Mouse (Mus musculus): Measurements from ENCODE around the gene Itgb3. TPM values are rescaled to one million over a fixed set of nuclear protein-coding genes. Genes with fewer than 3 reads are reported as not detected.

Gene Itgb3
- polyA plus RNA-seq, 1 experiment from 2014 or later: 5.1 TPM

DNA sequence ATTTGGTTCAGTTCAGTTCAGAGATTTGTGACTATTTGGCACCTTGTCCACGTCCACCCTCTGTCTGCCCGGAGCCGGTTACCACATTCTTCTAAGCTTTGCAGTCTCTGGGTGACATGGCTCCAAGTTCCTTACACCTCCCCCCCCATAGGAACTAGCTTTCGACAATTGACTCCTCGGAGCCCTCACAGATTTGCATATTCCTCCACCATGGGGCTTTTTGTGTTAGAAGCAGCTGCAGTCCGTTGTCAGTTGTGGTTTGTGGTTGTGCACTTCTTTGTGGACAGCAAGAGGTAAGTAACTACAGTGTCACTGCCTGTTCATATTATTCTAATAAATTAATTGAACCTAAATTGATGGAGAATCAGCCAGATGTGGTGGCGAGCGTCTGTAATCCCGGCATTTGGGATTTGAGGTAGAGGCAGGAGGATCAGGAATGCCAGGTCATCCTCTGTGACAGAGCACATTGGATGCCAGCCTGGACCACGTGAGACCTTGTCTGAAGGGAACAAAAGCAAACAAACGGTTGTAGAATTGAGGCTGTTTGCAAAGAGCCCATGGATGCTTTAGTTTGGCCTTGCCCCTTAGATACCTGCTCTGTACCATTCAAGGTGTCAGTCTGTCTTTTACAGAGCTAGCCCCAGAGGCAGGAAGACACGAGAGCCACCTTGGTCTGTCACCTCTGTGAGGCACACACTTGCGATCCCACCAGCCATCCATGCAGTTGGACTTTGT, 25.0 kb upstream of the Itgb3 start:
- H3K9ac ChIP-seq: peak overlapping the region; percentile 69
- peak overlapping the region; percentile 73 for H3K4me2 ChIP-seq
- 54% methylated on average over 13 of the region's 13 CpGs for WGBS
- no peak for ATAC-seq (ENCODE audit: extremely low read depth, insufficient number of reproducible peaks, low FRiP score, low TSS enrichment)
- peaks cover 58% of the 10 kb centered on the region for H3K4me1 ChIP-seq
- H3K9me3 ChIP-seq: no peaks in the 10 kb centered on the region
- peaks cover 87% of the 10 kb centered on the region for H3K36me3 ChIP-seq
- no peaks in the 10 kb centered on the region for H3K27me3 ChIP-seq (replicated peaks)
- no peak overlapping the region for H3K4me3 ChIP-seq
- H3K27ac ChIP-seq (replicated peaks): peak overlapping the region; percentile 97

GRCm38 (mm10) chr11:104585495-104585894, 22.3 kb upstream of the Itgb3 start:
- Histone ChIP-seq H3K27ac (replicated peaks) (no peak overlapping the region), H3K4me2 (no peak overlapping the region), H3K9ac (no peak overlapping the region), H3K4me1 (peaks cover 38% of the 10 kb centered on the region), H3K4me3 (no peak overlapping the region), H3K9me3 (no peaks in the 10 kb centered on the region), H3K27me3 (replicated peaks) (no peaks in the 10 kb centered on the region), H3K36me3 (peaks cover 79% of the 10 kb centered on the region)
- 62% methylated on average over 5 of the region's 5 CpGs for WGBS
- no peak for ATAC-seq (ENCODE audit: extremely low read depth, insufficient number of reproducible peaks, low FRiP score, low TSS enrichment)

DNA sequence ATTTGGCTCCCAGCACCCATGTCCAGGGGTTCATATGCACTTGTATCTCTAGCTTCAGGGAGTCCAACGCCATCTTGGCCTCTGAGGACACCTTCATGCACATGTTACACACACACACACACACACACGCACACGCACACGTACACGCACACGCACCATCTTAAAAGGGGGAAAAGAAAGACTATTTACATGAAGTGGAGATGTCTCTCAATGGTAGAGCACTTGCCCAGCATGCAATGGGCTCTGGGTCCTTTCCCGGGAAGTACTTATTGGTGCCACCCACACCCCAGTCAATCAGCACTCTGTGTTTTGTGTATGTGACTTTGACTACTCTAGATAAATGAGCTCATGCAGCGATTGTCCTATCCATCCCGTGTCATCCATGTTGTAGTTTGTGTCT, 19.9 kb upstream of the Itgb3 start:
- Histone ChIP-seq H3K27ac (replicated peaks) (0 out of 2 replicates have a peak overlapping the region, but pooled peaks have one; percentile 8), H3K9me3 (no peaks in the 10 kb centered on the region), H3K36me3 (peaks cover 55% of the 10 kb centered on the region), H3K4me2 (no peak overlapping the region), H3K27me3 (replicated peaks) (no peaks in the 10 kb centered on the region), H3K4me1 (peaks cover 18% of the 10 kb centered on the region), H3K4me3 (no peak overlapping the region), H3K9ac (no peak overlapping the region)
- WGBS: 91% methylated on average over 9 of the region's 9 CpGs
- ATAC-seq (ENCODE audit: extremely low read depth, insufficient number of reproducible peaks, low FRiP score, low TSS enrichment): no peak

DNA sequence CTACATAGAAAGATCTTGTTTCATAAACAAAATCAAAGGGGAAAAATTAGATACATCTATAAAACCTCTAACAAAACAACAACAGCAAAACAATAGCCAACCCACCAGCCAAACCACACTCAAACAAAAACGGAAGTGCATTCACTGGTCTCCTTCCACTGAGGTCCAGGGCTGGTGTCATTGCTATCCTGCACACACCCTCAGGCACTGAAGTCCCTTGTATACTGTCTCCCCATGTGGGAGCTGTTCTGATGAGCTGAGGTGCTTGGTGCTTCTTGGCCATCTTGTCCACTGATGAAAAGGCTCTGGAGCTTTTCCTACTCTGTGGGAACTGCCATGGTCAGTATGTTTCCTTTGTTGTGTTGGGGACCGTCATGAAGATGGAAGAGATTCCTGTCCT, 19.3 kb upstream of the Itgb3 start:
- Histone ChIP-seq H3K27me3 (replicated peaks) (no peaks in the 10 kb centered on the region), H3K9ac (no peak overlapping the region), H3K4me3 (no peak overlapping the region), H3K27ac (replicated peaks) (no peak overlapping the region), H3K4me2 (no peak overlapping the region), H3K36me3 (peaks cover 49% of the 10 kb centered on the region), H3K4me1 (peaks cover 15% of the 10 kb centered on the region), H3K9me3 (no peaks in the 10 kb centered on the region)
- WGBS: 68% methylated on average over 2 of the region's 2 CpGs
- ATAC-seq (ENCODE audit: extremely low read depth, insufficient number of reproducible peaks, low FRiP score, low TSS enrichment): no peak

DNA sequence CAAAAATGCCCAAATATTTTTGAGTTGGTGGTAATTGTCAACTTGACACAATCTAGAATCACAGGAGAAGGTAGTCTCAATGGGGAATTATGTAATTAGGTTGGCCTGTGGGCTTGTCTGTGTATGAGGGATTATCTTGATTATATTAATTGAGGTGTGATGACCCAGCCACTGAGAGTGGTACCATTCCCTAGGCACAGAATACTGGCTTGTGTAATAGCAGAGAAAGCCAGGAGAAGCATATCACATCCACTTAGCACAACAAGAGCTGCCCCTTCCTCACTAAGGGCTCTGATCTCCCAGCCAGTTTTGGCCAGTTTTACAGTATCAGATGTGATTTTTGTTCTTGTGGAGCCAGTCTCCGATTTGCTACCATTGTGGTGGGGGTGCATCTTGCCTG, 18.2 kb upstream of the Itgb3 start:
- H3K27me3 ChIP-seq (replicated peaks): no peaks in the 10 kb centered on the region
- 56% methylated on average over 1 of the region's 1 CpGs for WGBS

GRCm38 (mm10) chr11:104590148-104590547, 17.7 kb upstream of the Itgb3 start:
- H3K36me3 ChIP-seq: peaks cover 33% of the 10 kb centered on the region
- H3K4me2 ChIP-seq: no peak overlapping the region
- WGBS: under 1% methylated on average over 8 of the region's 8 CpGs
- peaks cover 10% of the 10 kb centered on the region for H3K4me1 ChIP-seq
- no peak overlapping the region for H3K9ac ChIP-seq
- no peaks in the 10 kb centered on the region for H3K27me3 ChIP-seq (replicated peaks)
- no peaks in the 10 kb centered on the region for H3K9me3 ChIP-seq
- H3K4me3 ChIP-seq: no peak overlapping the region
- no peak overlapping the region for H3K27ac ChIP-seq (replicated peaks)
- ATAC-seq (ENCODE audit: extremely low read depth, insufficient number of reproducible peaks, low FRiP score, low TSS enrichment): peak; percentile 45; the same call in 1 of the 2 replicates

More for the DNA sequence above, 18.2 kb upstream of the Itgb3 start:
- H3K27ac ChIP-seq (replicated peaks): no peak overlapping the region
- H3K9me3 ChIP-seq: no peaks in the 10 kb centered on the region
- H3K36me3 ChIP-seq: peaks cover 39% of the 10 kb centered on the region
- H3K4me1 ChIP-seq: peaks cover 9% of the 10 kb centered on the region
- H3K4me3 ChIP-seq: no peak overlapping the region
- H3K4me2 ChIP-seq: no peak overlapping the region
- no peak overlapping the region for H3K9ac ChIP-seq
- ATAC-seq (ENCODE audit: extremely low read depth, insufficient number of reproducible peaks, low FRiP score, low TSS enrichment): no peak

- H3K27me3 ChIP-seq (replicated peaks): no peaks in the 10 kb centered on the region
- H3K9ac ChIP-seq: no peak overlapping the region
- no peaks in the 10 kb centered on the region for H3K9me3 ChIP-seq
- H3K4me1 ChIP-seq: peaks cover 23% of the 10 kb centered on the region
- no peak overlapping the region for H3K27ac ChIP-seq (replicated peaks)
- H3K4me2 ChIP-seq: no peak overlapping the region
- H3K36me3 ChIP-seq: peaks cover 12% of the 10 kb centered on the region
- WGBS: 61% methylated on average over 13 of the region's 13 CpGs
- H3K4me3 ChIP-seq: no peak overlapping the region
- ATAC-seq (ENCODE audit: extremely low read depth, insufficient number of reproducible peaks, low FRiP score, low TSS enrichment): no peak
Measured at GRCm38 (mm10) chr11:104592066-104592835, 15.5 kb upstream of the Itgb3 start.

GRCm38 (mm10) chr11:104596365-104596764, 11.4 kb upstream of the Itgb3 start:
- Histone ChIP-seq H3K27me3 (replicated peaks) (no peaks in the 10 kb centered on the region), H3K9me3 (no peaks in the 10 kb centered on the region), H3K36me3 (no peaks in the 10 kb centered on the region), H3K4me2 (0 out of 2 replicates have a peak overlapping the region, but pooled peaks have one; percentile 9), H3K4me3 (no peak overlapping the region), H3K9ac (no peak overlapping the region), H3K4me1 (peaks cover 13% of the 10 kb centered on the region), H3K27ac (replicated peaks) (no peak overlapping the region)
- ATAC-seq (ENCODE audit: extremely low read depth, insufficient number of reproducible peaks, low FRiP score, low TSS enrichment): no peak
- WGBS: 40% methylated on average over 10 of the region's 10 CpGs

DNA sequence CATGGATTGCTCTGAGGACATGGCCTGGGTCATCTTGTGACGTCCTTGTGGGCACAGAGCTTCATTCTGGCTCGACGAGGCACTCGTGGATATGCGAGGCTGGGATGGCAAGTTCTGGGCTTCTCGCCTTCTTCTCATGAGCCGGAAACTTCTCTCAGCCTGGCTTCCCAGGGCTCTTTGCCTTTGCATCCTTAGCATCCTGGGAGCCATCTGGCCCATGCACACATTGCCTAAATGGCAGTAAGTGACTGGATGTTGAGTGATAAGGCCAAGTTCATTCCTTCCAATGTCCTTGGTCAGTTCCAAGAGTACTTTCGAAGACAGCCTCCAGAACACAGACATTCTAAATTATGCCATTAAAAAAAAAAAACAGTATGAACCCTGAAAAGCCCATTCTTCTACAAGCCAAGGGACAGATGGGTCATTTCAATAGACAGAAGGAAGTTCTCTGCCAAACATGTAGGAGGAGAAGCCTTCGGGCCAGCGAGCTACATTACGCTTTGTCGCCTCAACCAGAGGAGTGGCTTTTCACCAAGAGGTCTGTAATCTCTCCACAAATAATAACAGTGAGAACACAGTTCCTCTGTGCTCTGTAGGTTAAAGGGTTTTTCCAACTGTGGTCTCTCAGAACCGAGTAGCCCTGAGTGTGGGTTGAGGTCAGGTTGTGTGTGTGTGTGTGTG, 8.4 kb upstream of the Itgb3 start:
- no peaks in the 10 kb centered on the region for H3K9me3 ChIP-seq
- WGBS: 71% methylated on average over 13 of the region's 13 CpGs
- no peak overlapping the region for H3K9ac ChIP-seq
- peak overlapping the region; percentile 72 for H3K27ac ChIP-seq (replicated peaks)
- H3K27me3 ChIP-seq (replicated peaks): 0 out of 2 replicates have a peak, but pooled peaks cover 2% of the 10 kb centered on the region
- H3K4me2 ChIP-seq: no peak overlapping the region
- H3K4me3 ChIP-seq: no peak overlapping the region
- H3K36me3 ChIP-seq: no peaks in the 10 kb centered on the region
- peaks cover 13% of the 10 kb centered on the region for H3K4me1 ChIP-seq
- no peak for ATAC-seq (ENCODE audit: extremely low read depth, insufficient number of reproducible peaks, low FRiP score, low TSS enrichment)

DNA sequence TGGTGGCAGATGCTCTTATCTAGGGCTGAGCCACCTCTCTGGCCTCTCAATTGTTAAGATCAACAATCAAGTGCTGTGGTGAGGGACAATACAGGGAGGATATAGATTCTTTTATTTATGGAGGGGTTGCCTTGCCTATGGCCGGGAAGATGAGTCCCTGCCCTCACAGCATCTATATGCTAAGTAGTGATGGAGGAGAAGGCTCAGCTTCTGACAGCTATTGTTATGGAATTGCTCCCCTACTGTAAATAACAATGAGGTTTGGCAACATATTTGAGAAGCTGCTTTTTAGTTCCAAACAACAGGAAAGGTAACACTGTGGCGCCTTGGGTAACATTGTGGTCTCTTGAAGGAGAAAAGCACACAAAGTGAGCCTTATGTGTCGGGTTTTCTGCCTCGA, 7.1 kb upstream of the Itgb3 start:
- Histone ChIP-seq H3K9ac (no peak overlapping the region), H3K4me1 (peaks cover 9% of the 10 kb centered on the region), H3K4me3 (no peak overlapping the region), H3K4me2 (no peak overlapping the region), H3K27ac (replicated peaks) (no peak overlapping the region), H3K27me3 (replicated peaks) (0 out of 2 replicates have a peak, but pooled peaks cover 3% of the 10 kb centered on the region), H3K9me3 (no peaks in the 10 kb centered on the region), H3K36me3 (no peaks in the 10 kb centered on the region)
- 62% methylated on average over 4 of the region's 4 CpGs for WGBS
- no peak for ATAC-seq (ENCODE audit: extremely low read depth, insufficient number of reproducible peaks, low FRiP score, low TSS enrichment)

- peaks cover 11% of the 10 kb centered on the region for H3K4me1 ChIP-seq
- 0 out of 2 replicates have a peak, but pooled peaks cover 5% of the 10 kb centered on the region for H3K27me3 ChIP-seq (replicated peaks)
- H3K4me2 ChIP-seq: no peak overlapping the region
- H3K27ac ChIP-seq (replicated peaks): no peak overlapping the region
- no peak overlapping the region for H3K9ac ChIP-seq
- ATAC-seq (ENCODE audit: extremely low read depth, insufficient number of reproducible peaks, low FRiP score, low TSS enrichment): no peak
- WGBS: 58% methylated on average over 6 of the region's 6 CpGs
- H3K4me3 ChIP-seq: no peak overlapping the region
- H3K9me3 ChIP-seq: no peaks in the 10 kb centered on the region
- H3K36me3 ChIP-seq: no peaks in the 10 kb centered on the region
Measured at GRCm38 (mm10) chr11:104604192-104604591, 3.6 kb upstream of the Itgb3 start.

Data from heart, embryonic 13.5 days (tissue).